Mouse (Mus musculus): Measurements from ENCODE around the gene Fam57b. TPM values are rescaled to one million over a fixed set of nuclear protein-coding genes. Genes with fewer than 3 reads are reported as not detected.

Fam57b gene
- polyA plus RNA-seq, 1 experiment from 2014 or later = 0.13 TPM

DNA sequence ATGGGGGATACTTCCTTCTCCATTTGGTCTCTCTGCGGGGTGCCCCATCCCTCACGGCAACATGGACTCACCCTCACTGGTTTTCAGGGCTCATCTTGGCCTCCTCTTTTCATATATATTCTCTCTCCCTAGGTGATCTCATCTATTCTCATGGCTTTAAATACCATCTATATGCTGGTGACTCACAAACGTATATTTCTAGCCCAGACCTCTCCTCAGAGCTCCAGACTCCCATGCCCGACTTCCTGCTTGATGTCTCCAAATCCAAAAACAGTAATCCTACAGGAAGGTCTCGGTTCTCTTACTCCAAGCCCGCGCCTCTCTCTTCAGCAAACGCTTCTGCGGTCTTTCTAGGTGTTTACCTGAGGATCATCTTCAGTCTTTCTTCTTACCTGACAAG lies 45.8 kb downstream of the Fam57b start:
- Histone ChIP-seq H3K4me3 (replicated peaks) (no peak overlapping the region), H3K27me3 (peaks cover 45% of the 10 kb centered on the region), H3K4me2 (no peak overlapping the region), H3K9me3 (replicated peaks) (no peaks in the 10 kb centered on the region), H3K36me3 (no peaks in the 10 kb centered on the region), H3K4me1 (replicated peaks) (peaks cover 9% of the 10 kb centered on the region), H3K9ac (no peak overlapping the region), H3K27ac (no peak overlapping the region)
- no peak for ATAC-seq (ENCODE audit: low read depth)
- no peak for DNase-seq
- 64% methylated on average over 9 of the region's 9 CpGs for WGBS (ENCODE audit: insufficient replicate concordance)

GRCm38 (mm10) chr7:126845516-126845915 lies 48.0 kb downstream of the Fam57b start:
- H3K4me1 ChIP-seq (replicated peaks) = peaks cover 15% of the 10 kb centered on the region
- no peaks in the 10 kb centered on the region for H3K9me3 ChIP-seq (replicated peaks)
- no peak for ATAC-seq (ENCODE audit: low read depth)
- DNase-seq = no peak
- no peak overlapping the region for H3K4me2 ChIP-seq
- no peak overlapping the region for H3K9ac ChIP-seq
- H3K4me3 ChIP-seq (replicated peaks) = no peak overlapping the region
- no peaks in the 10 kb centered on the region for H3K36me3 ChIP-seq
- 78% methylated on average over 2 of the region's 2 CpGs for WGBS (ENCODE audit: insufficient replicate concordance)
- no peak overlapping the region for H3K27ac ChIP-seq
- H3K27me3 ChIP-seq = peaks cover 67% of the 10 kb centered on the region

DNA sequence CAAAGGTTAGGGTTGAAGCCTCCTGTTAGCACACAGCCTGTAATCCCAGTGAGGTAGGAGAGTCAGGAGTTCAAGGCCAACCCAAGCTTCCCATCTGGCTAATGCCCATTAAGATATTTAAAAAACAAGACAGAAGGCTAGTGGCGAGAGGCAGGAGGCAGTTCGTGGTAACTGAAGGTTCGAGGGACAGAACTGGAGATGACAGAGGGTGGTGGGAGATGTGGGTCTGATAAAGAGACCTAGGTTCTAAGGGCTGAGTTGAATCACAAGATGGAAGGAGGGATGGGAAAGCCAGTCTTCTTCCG lies 49.6 kb downstream of the Fam57b start, which contains the start of gene Doc2a:
TSS of gene Doc2a (plus strand) at position 301 of the 305 bp plus-strand sequence.
- peak within 1 kb of the TSS; percentile 67 for H3K4me2 ChIP-seq
- H3K4me1 ChIP-seq (replicated peaks) = peaks cover 15% of the 10 kb centered on the region
- no peaks in the 10 kb centered on the region for H3K9me3 ChIP-seq (replicated peaks)
- no peak within 1 kb of the TSS for H3K27ac ChIP-seq
- 32% methylated on average over 4 of the region's 4 CpGs for WGBS (ENCODE audit: insufficient replicate concordance)
- H3K36me3 ChIP-seq = peaks cover 6% of the 10 kb centered on the region
- H3K27me3 ChIP-seq = peaks cover 74% of the 10 kb centered on the region
- H3K9ac ChIP-seq = peak within 1 kb of the TSS; percentile 43; the same call in 1 of the 2 replicates
- H3K4me3 ChIP-seq (replicated peaks) = peak within 1 kb of the TSS; percentile 53
- ATAC-seq (ENCODE audit: low read depth) (no peak), DNase-seq (no peak)

DNA sequence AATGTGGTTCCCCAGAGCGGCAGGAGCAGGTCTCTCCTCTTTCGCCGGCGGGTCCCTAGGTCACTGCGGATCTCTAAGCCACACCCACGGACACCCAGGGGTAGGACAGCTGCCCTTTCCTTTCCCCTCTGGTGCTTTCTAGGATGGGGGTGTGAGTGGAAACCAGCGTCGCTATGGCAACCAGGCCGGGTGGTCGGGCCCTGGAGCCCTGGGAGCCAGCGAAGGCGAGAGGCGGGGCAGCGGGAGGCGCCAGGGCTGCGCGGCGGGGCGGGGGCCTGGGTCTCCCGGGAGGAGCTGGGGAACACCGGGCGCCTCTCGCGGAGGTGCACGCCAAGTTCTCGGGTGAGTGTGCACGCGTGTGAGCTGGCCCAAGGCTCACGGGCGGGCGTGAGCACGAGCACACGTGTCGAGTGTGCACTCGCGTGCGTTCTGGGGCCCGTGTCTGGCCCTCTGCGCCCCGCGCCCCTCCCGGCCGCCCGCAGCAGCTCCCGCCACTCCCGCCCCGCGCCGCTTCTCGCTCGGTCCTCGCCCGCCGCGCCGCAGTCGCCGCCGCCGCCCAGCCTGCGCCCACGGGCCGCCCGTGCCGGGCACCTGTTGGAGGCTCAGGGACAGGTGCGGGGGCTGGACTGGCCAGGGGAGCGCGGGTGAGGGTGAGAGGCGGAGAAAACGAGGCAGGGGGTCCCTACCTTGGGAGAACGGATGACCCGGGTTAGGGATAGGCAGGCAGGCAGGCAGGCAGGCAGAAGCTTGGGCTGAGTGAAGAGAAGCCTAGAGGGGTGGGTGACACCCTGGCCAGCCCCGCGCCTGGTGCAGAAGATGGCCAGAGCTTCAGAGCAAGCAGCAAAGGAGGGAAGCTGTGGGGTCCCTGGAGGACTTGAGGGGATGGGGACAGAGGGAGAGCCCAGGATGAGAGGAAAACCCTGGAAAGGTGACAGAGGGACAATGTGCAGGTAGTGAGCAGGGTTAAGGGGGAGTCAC lies 50.2 kb downstream of the Fam57b start:
- DNase-seq (no peak), ATAC-seq (ENCODE audit: low read depth) (no peak)
- H3K27me3 ChIP-seq = peaks cover 70% of the 10 kb centered on the region
- H3K4me2 ChIP-seq = peak overlapping the region; percentile 67
- no peaks in the 10 kb centered on the region for H3K9me3 ChIP-seq (replicated peaks)
- H3K4me3 ChIP-seq (replicated peaks) = peak overlapping the region; percentile 53
- H3K36me3 ChIP-seq = peaks cover 12% of the 10 kb centered on the region
- 1% methylated on average over 71 of the region's 74 CpGs for WGBS (ENCODE audit: insufficient replicate concordance)
- H3K4me1 ChIP-seq (replicated peaks) = peaks cover 15% of the 10 kb centered on the region
- peak overlapping the region; percentile 43; the same call in 1 of the 2 replicates for H3K9ac ChIP-seq
- no peak overlapping the region for H3K27ac ChIP-seq

- WGBS (ENCODE audit: insufficient replicate concordance) = 23% methylated on average over 10 of the region's 10 CpGs
- Histone ChIP-seq H3K27ac (no peak overlapping the region), H3K9me3 (replicated peaks) (no peaks in the 10 kb centered on the region), H3K4me1 (replicated peaks) (peaks cover 15% of the 10 kb centered on the region), H3K36me3 (peaks cover 23% of the 10 kb centered on the region), H3K9ac (no peak overlapping the region), H3K27me3 (peaks cover 66% of the 10 kb centered on the region), H3K4me2 (no peak overlapping the region), H3K4me3 (replicated peaks) (no peak overlapping the region)
- DNase-seq (no peak), ATAC-seq (ENCODE audit: low read depth) (no peak)
These were observed 51.3 kb downstream of the Fam57b start for GRCm38 (mm10) chr7:126848794-126849193.

GRCm38 (mm10) chr7:126850161-126850560 lies 52.7 kb downstream of the Fam57b start:
- H3K4me3 ChIP-seq (replicated peaks) = no peak overlapping the region
- no peak overlapping the region for H3K27ac ChIP-seq
- peaks cover 37% of the 10 kb centered on the region for H3K36me3 ChIP-seq
- H3K9me3 ChIP-seq (replicated peaks) = no peaks in the 10 kb centered on the region
- H3K4me1 ChIP-seq (replicated peaks) = peaks cover 15% of the 10 kb centered on the region
- H3K4me2 ChIP-seq = no peak overlapping the region
- H3K9ac ChIP-seq = no peak overlapping the region
- H3K27me3 ChIP-seq = peaks cover 59% of the 10 kb centered on the region
- DNase-seq (no peak), ATAC-seq (ENCODE audit: low read depth) (no peak)
- 61% methylated on average over 6 of the region's 6 CpGs for WGBS (ENCODE audit: insufficient replicate concordance)

GRCm38 (mm10) chr7:126851192-126851591 lies 53.7 kb downstream of the Fam57b start:
- peaks cover 50% of the 10 kb centered on the region for H3K27me3 ChIP-seq
- H3K4me1 ChIP-seq (replicated peaks) = peaks cover 15% of the 10 kb centered on the region
- 58% methylated on average over 12 of the region's 12 CpGs for WGBS (ENCODE audit: insufficient replicate concordance)
- no peak overlapping the region for H3K4me3 ChIP-seq (replicated peaks)
- no peak overlapping the region for H3K9ac ChIP-seq
- H3K9me3 ChIP-seq (replicated peaks) = no peaks in the 10 kb centered on the region
- no peak overlapping the region for H3K27ac ChIP-seq
- ATAC-seq (ENCODE audit: low read depth) = no peak
- no peak for DNase-seq
- peaks cover 47% of the 10 kb centered on the region for H3K36me3 ChIP-seq
- no peak overlapping the region for H3K4me2 ChIP-seq

- H3K27me3 ChIP-seq = peaks cover 28% of the 10 kb centered on the region
- WGBS (ENCODE audit: insufficient replicate concordance) = 76% methylated on average over 5 of the region's 5 CpGs
These were observed 56.0 kb downstream of the Fam57b start for GRCm38 (mm10) chr7:126853454-126853853.

GRCm38 (mm10) chr7:126855641-126856040 lies 58.2 kb downstream of the Fam57b start:
- DNase-seq = no peak
- Histone ChIP-seq H3K27ac (no peak overlapping the region), H3K36me3 (peaks cover 88% of the 10 kb centered on the region), H3K4me1 (replicated peaks) (peaks cover 9% of the 10 kb centered on the region), H3K4me3 (replicated peaks) (no peak overlapping the region), H3K9ac (no peak overlapping the region), H3K27me3 (peaks cover 6% of the 10 kb centered on the region; the same call in 1 of the 2 replicates), H3K9me3 (replicated peaks) (no peaks in the 10 kb centered on the region), H3K4me2 (no peak overlapping the region)
- WGBS (ENCODE audit: insufficient replicate concordance) = 84% methylated on average over 3 of the region's 3 CpGs
- ATAC-seq (ENCODE audit: low read depth) = no peak

More at GRCm38 (mm10) chr7:126853454-126853853, 56.0 kb downstream of the Fam57b start:
- Histone ChIP-seq H3K27ac (no peak overlapping the region), H3K9me3 (replicated peaks) (no peaks in the 10 kb centered on the region), H3K4me2 (no peak overlapping the region), H3K4me1 (replicated peaks) (peaks cover 4% of the 10 kb centered on the region; the same call in 1 of the 2 replicates), H3K9ac (no peak overlapping the region), H3K36me3 (peaks cover 70% of the 10 kb centered on the region), H3K4me3 (replicated peaks) (no peak overlapping the region)
- no peak for ATAC-seq (ENCODE audit: low read depth)
- DNase-seq = no peak

- peaks cover 84% of the 10 kb centered on the region for H3K36me3 ChIP-seq
- WGBS (ENCODE audit: insufficient replicate concordance) = 74% methylated on average over 9 of the region's 9 CpGs
- ATAC-seq (ENCODE audit: low read depth) = no peak
These were observed 59.4 kb downstream of the Fam57b start for GRCm38 (mm10) chr7:126856741-126857420.

DNA sequence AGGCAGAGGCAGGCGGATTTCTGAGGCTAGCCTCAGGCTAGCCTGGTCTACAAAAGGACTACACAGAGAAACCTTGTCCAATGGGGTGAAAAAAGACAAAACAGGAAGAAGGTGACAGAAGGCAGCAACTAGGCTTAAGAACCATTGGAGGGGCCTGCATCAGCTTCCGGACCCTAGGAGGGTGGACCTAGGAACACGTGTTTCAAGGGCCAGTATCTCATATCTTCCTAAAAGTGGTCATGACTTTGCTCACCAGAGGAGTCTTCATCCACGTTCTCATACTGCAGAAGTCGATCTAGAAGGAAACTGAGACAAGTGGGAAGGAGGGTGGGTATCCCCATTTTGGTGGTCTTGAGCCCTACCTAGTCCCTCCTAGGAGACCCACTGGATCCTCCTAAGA lies 63.5 kb downstream of the Fam57b start:
- Histone ChIP-seq H3K36me3 (peaks cover 68% of the 10 kb centered on the region), H3K4me2 (peak overlapping the region; percentile 94), H3K9ac (peak overlapping the region; percentile 88), H3K4me3 (replicated peaks) (peak overlapping the region; percentile 77), H3K4me1 (replicated peaks) (peaks cover 45% of the 10 kb centered on the region), H3K9me3 (replicated peaks) (no peaks in the 10 kb centered on the region), H3K27me3 (no peaks in the 10 kb centered on the region), H3K27ac (peak overlapping the region; percentile 79)
- ATAC-seq (ENCODE audit: low read depth) (no peak), DNase-seq (no peak)
- 26% methylated on average over 5 of the region's 5 CpGs for WGBS (ENCODE audit: insufficient replicate concordance)

More at GRCm38 (mm10) chr7:126856741-126857420, 59.4 kb downstream of the Fam57b start:
- no peak for DNase-seq
- Histone ChIP-seq H3K4me1 (replicated peaks) (peaks cover 17% of the 10 kb centered on the region), H3K27ac (no peak overlapping the region), H3K4me3 (replicated peaks) (no peak overlapping the region), H3K9me3 (replicated peaks) (no peaks in the 10 kb centered on the region), H3K27me3 (no peaks in the 10 kb centered on the region), H3K4me2 (no peak overlapping the region), H3K9ac (no peak overlapping the region)

Measured in liver, embryonic 13.5 days (tissue).